Mouse (Mus musculus) G1E (cell line): ENCODE measurements around the gene Ppp6c.

Source experiments
- CTCF ChIP-seq: IDR thresholded peaks from 2 replicates; pipeline ENCODE4 v1.5.1; 2012; ENCODE audit warnings: low read depth, low read length, inconsistent platforms, mixed read lengths
- GATA1 ChIP-seq: IDR thresholded peaks from 2 replicates; pipeline ENCODE4 v1.6.1; 2012; ENCODE audit warnings: borderline replicate concordance, low read length, inconsistent platforms, mixed read lengths
- GATA2 ChIP-seq: IDR thresholded peaks from 2 replicates; pipeline ENCODE4 v1.6.1; 2012; ENCODE audit warnings: low read depth, low read length, inconsistent platforms, borderline replicate concordance
- POLR2AphosphoS5 ChIP-seq: IDR thresholded peaks from 2 replicates; pipeline ENCODE4 v1.6.1; 2012; ENCODE audit warnings: low read depth, low read length, inconsistent platforms; ENCODE audit not compliant: insufficient replicate concordance

GRCm38 (mm10) chr2:39194809-39195208 lies 31.4 kb downstream of the Ppp6c start:
- TF ChIP-seq CTCF (no peak), GATA1 (no peak), POLR2AphosphoS5 (no peak), GATA2 (no peak)
